8 mouse cellular contexts compared by ENCODE assay signal in genomic region chr7:16047338-16048146, GRCm38 (mm10). TPM values are rescaled to one million over a fixed set of nuclear protein-coding genes. Genes with fewer than 3 reads are reported as not detected.
DNase-seq lines count a peak whose midpoint lies in the region; ATAC-seq and TF ChIP-seq lines count a peak whose summit lies in the region.

TSS of gene Bicra (minus strand) at chr7:16047921.

- peak within 1 kb of the TSS; percentile 87 for H3K4me2 ChIP-seq in embryonic facial prominence, embryonic 11.5 days (ENCODE audit: low read depth, low read length)
- peak within 1 kb of the TSS; percentile 83 for H3K4me2 ChIP-seq in kidney, embryonic 15.5 days
- peak within 1 kb of the TSS; percentile 87 for H3K4me2 ChIP-seq in stomach, embryonic 14.5 days (replicated peaks; ENCODE audit: low read depth, low read length)

- no peaks in the 10 kb centered on the region for H3K9me3 ChIP-seq in erythroblast, embryonic 14.5 days (ENCODE audit: control insufficient read depth, low read length)
- no peaks in the 10 kb centered on the region for H3K9me3 ChIP-seq in embryonic facial prominence, embryonic 11.5 days (replicated peaks; ENCODE audit: control insufficient read depth, low read length)
- H3K9me3 ChIP-seq in kidney, embryonic 15.5 days (replicated peaks), result no peaks in the 10 kb centered on the region
- no peaks in the 10 kb centered on the region for H3K9me3 ChIP-seq in stomach, embryonic 14.5 days (ENCODE audit: control insufficient read depth, low read depth, low read length)

- DNase-seq in embryonic facial prominence, embryonic 11.5 days (ENCODE audit: low spot score), result peak; percentile 90
- peak; percentile 82 to 88 for DNase-seq in heart, adult 9 months (ENCODE audit: low spot score in 2 of 2)
- peak; percentile 58 for DNase-seq in liver, adult 2 months (ENCODE audit: extremely low read depth, low read depth, low spot score)
- DNase-seq in natural killer cell, adult 2 months (ENCODE audit: low spot score in 2 of 2), result peak; percentile 83 to 89

- peaks cover 40% of the 10 kb centered on the region for H3K79me2 ChIP-seq in liver, adult 2 months (ENCODE audit: control insufficient read depth, insufficient read depth, low read length)

- under 1% methylated on average over 63 of the region's 69 CpGs for WGBS in embryonic facial prominence, embryonic 11.5 days
- WGBS in kidney, embryonic 15.5 days, result 1% methylated on average over 62 of the region's 69 CpGs
- under 1% methylated on average over 62 of the region's 69 CpGs for WGBS in liver, adult 2 months
- WGBS in stomach, embryonic 14.5 days, result 1% methylated on average over 66 of the region's 69 CpGs

- H3K36me3 ChIP-seq in erythroblast, embryonic 14.5 days (ENCODE audit: control insufficient read depth), result peaks cover 30% of the 10 kb centered on the region
- H3K36me3 ChIP-seq in embryonic facial prominence, embryonic 11.5 days (replicated peaks; ENCODE audit: control insufficient read depth, insufficient read depth, low read depth, low read length), result no peaks in the 10 kb centered on the region
- no peaks in the 10 kb centered on the region for H3K36me3 ChIP-seq in kidney, embryonic 15.5 days
- H3K36me3 ChIP-seq in liver, adult 2 months (ENCODE audit: control insufficient read depth, insufficient read depth, low read length), result no peaks in the 10 kb centered on the region
- H3K36me3 ChIP-seq in stomach, embryonic 14.5 days (ENCODE audit: control insufficient read depth, insufficient read depth, low read length), result no peaks in the 10 kb centered on the region

- TF ChIP-seq CTCF in liver, adult 2 months (IDR thresholded peaks at IDR 0.05; ENCODE audit: low read depth, low read length), result no peak

- peaks cover 84% of the 10 kb centered on the region for H3K4me1 ChIP-seq in erythroblast, embryonic 14.5 days (ENCODE audit: control insufficient read depth)
- peaks cover 18% of the 10 kb centered on the region; the same call in 1 of the 2 replicates for H3K4me1 ChIP-seq in embryonic facial prominence, embryonic 11.5 days (ENCODE audit: control insufficient read depth, insufficient read depth, low read length)
- H3K4me1 ChIP-seq in kidney, embryonic 15.5 days, result peaks cover 61% of the 10 kb centered on the region
- peaks cover 22% of the 10 kb centered on the region for H3K4me1 ChIP-seq in liver, adult 2 months (ENCODE audit: control insufficient read depth, insufficient read depth, low read length)
- H3K4me1 ChIP-seq in stomach, embryonic 14.5 days (ENCODE audit: control insufficient read depth, insufficient read depth, low read length), result peaks cover 38% of the 10 kb centered on the region

- ATAC-seq in erythroblast, adult 5-6 weeks (replicated peaks; ENCODE audit: low FRiP score, poor library complexity, severe bottlenecking), result no peak
- peak; percentile 29 for ATAC-seq in embryonic facial prominence, embryonic 11.5 days (replicated peaks; ENCODE audit: insufficient number of reproducible peaks, low FRiP score, low TSS enrichment, low read depth)
- ATAC-seq in kidney, embryonic 15.5 days (replicated peaks; ENCODE audit: low FRiP score), result peak; percentile 57
- ATAC-seq in stomach, embryonic 14.5 days (ENCODE audit: insufficient number of reproducible peaks, insufficient read depth, low FRiP score, low read depth), result peak; percentile 70

- H3K9ac ChIP-seq in embryonic facial prominence, embryonic 11.5 days (replicated peaks; ENCODE audit: low read length), result peak within 1 kb of the TSS; percentile 99
- peak within 1 kb of the TSS; percentile 97 for H3K9ac ChIP-seq in kidney, embryonic 15.5 days
- peak within 1 kb of the TSS; percentile 90 for H3K9ac ChIP-seq in liver, adult 2 months (ENCODE audit: low read depth, low read length)
- H3K9ac ChIP-seq in stomach, embryonic 14.5 days (replicated peaks; ENCODE audit: low read depth, low read length), result peak within 1 kb of the TSS; percentile 99

- no peaks in the 10 kb centered on the region for H3K27me3 ChIP-seq in erythroblast, embryonic 14.5 days (ENCODE audit: control insufficient read depth)
- H3K27me3 ChIP-seq in embryonic facial prominence, embryonic 11.5 days (ENCODE audit: control insufficient read depth, insufficient read depth, low read length), result no peaks in the 10 kb centered on the region
- no peaks in the 10 kb centered on the region for H3K27me3 ChIP-seq in kidney, embryonic 15.5 days
- H3K27me3 ChIP-seq in liver, adult 2 months (ENCODE audit: control insufficient read depth, insufficient read depth, low read length), result no peaks in the 10 kb centered on the region
- H3K27me3 ChIP-seq in stomach, embryonic 14.5 days (ENCODE audit: control insufficient read depth, insufficient read depth, low read length), result no peaks in the 10 kb centered on the region

- no peak for TF ChIP-seq POLR2A in liver, adult 2 months (IDR thresholded peaks at IDR 0.05; ENCODE audit: extremely low read depth, insufficient read depth, low read length)

- H3K4me3 ChIP-seq in erythroblast, embryonic 14.5 days (replicated peaks), result peak within 1 kb of the TSS; percentile 81
- H3K4me3 ChIP-seq in embryonic facial prominence, embryonic 11.5 days (ENCODE audit: low read depth, low read length), result peak within 1 kb of the TSS; percentile 90
- peak within 1 kb of the TSS; percentile 92 for H3K4me3 ChIP-seq in kidney, embryonic 15.5 days (replicated peaks)
- H3K4me3 ChIP-seq in liver, adult 2 months (ENCODE audit: insufficient read depth, low read depth, low read length), result peak within 1 kb of the TSS; percentile 86
- peak within 1 kb of the TSS; percentile 87 for H3K4me3 ChIP-seq in stomach, embryonic 14.5 days (ENCODE audit: low read depth, low read length)

- peak within 1 kb of the TSS; percentile 98 for H3K27ac ChIP-seq in embryonic facial prominence, embryonic 11.5 days (replicated peaks; ENCODE audit: low read depth, low read length)
- peak within 1 kb of the TSS; percentile 97 for H3K27ac ChIP-seq in kidney, embryonic 15.5 days
- peak within 1 kb of the TSS; percentile 95 for H3K27ac ChIP-seq in liver, adult 2 months (replicated peaks; ENCODE audit: insufficient read depth, low read depth, low read length)
- peak within 1 kb of the TSS; percentile 99 for H3K27ac ChIP-seq in stomach, embryonic 14.5 days (ENCODE audit: low read length)

RNA-seq across cellular contexts. Expression of gene Bicra, which starts in this region (rescaled TPM):
- polyA plus RNA-seq in erythroblast, embryonic 14.5 days (2012), result 2.1 TPM in 2 replicates
- total RNA-seq in erythroblast, adult 5-6 weeks (2015; ENCODE audit: low replicate concordance), result 6.5 and 20.9 TPM in 2 replicates
- 0.14 and 2.2 TPM in 2 replicates for total RNA-seq in erythroblast, adult 5-6 weeks (2017; ENCODE audit: low replicate concordance)
- 4.2 and 5.9 TPM in 2 replicates for polyA plus RNA-seq in embryonic facial prominence, embryonic 11.5 days (2014; fragmentation: Nextera tagmentation; extraction: Ambion mirVana)
- 7.5 and 8.1 TPM in 2 replicates for polyA plus RNA-seq in kidney, embryonic 15.5 days (2015; fragmentation: Nextera tagmentation; extraction: Ambion mirVana)
- 0.55 and 0.87 TPM in 2 replicates for total RNA-seq in liver, adult 2 months (2014; rRNA removed)
- polyA plus RNA-seq in liver, adult 2 months (2012; rRNA removed), result 3.6 and 4.6 TPM in 2 replicates
- polyA plus RNA-seq in stomach, embryonic 14.5 days (2014; fragmentation: Nextera tagmentation; extraction: Ambion mirVana), result 7.7 and 8.3 TPM in 2 replicates
